Mouse (Mus musculus) hindbrain, embryonic 15.5 days (tissue): Measurements from ENCODE around the gene Hivep3. TPM values are rescaled to one million over a fixed set of nuclear protein-coding genes. Genes with fewer than 3 reads are reported as not detected.

ENCODE experiments used
- ATAC-seq: fragments of 200-750 bp; cut with Nextera tagmentation; 2 replicates; pipeline ENCODE4 v1.8.0; 2017; ENCODE audit warnings: low read depth, moderate number of reproducible peaks, moderate TSS enrichment; ENCODE audit not compliant: low FRiP score
- H3K27ac ChIP-seq: fragments of 300-500 bp; sonication (generic); replicated peaks from 2 replicates; pipeline ENCODE4 v1.5.1; 2015; ENCODE audit warnings: mild to moderate bottlenecking, inconsistent platforms
- H3K27me3 ChIP-seq: fragments of 300-500 bp; sonication (generic); 2 replicates; pipeline ENCODE4 v1.6.1; 2015; ENCODE audit warnings: control low read depth, inconsistent platforms
- H3K36me3 ChIP-seq: fragments of 300-500 bp; sonication (generic); 2 replicates; pipeline ENCODE4 v1.6.1; 2015; ENCODE audit warnings: control low read depth, inconsistent platforms
- H3K4me1 ChIP-seq: fragments of 300-500 bp; sonication (generic); replicated peaks from 2 replicates; pipeline ENCODE4 v1.6.1; 2015; ENCODE audit warnings: control low read depth, inconsistent platforms
- H3K4me2 ChIP-seq: fragments of 300-500 bp; sonication (generic); 2 replicates; pipeline ENCODE4 v1.6.1; 2015; ENCODE audit warnings: moderate library complexity, mild to moderate bottlenecking, inconsistent platforms
- H3K4me3 ChIP-seq: fragments of 300-500 bp; sonication (generic); 2 replicates; pipeline ENCODE4 v1.5.1; 2015; ENCODE audit warnings: mild to moderate bottlenecking, inconsistent platforms
- H3K9ac ChIP-seq: fragments of 300-500 bp; sonication (generic); 2 replicates; pipeline ENCODE4 v1.6.1; 2015; ENCODE audit warnings: inconsistent platforms
- H3K9me3 ChIP-seq: fragments of 300-500 bp; sonication (generic); 2 replicates; pipeline ENCODE4 v1.6.1; 2016; ENCODE audit warnings: control low read depth, inconsistent platforms
- WGBS: fragments of 180-500 bp; shearing (Covaris S2); methylation state at CpG from one replicate; pipeline ENCODE4 v1.1.7; 2015; 5-methylcytosine and 5-hydroxymethylcytosine counted together
- polyA plus RNA-seq: library from polyadenylated mRNA; unstranded; fragments of >200 nt; fragmentation: Nextera tagmentation; extraction: Ambion mirVana; gene quantifications from 2 replicates; pipeline ENCODE4 v1.2.1, GENCODE M21; 2015

Hivep3 gene
- polyA plus RNA-seq, 1 experiment from 2014 or later = 16.5 TPM

GRCm38 (mm10) chr4:119946224-119946887, 212.8 kb downstream of the Hivep3 start:
- Histone ChIP-seq H3K4me1 (peaks cover 12% of the 10 kb centered on the region; the same call in 1 of the 2 replicates), H3K9me3 (peaks cover 6% of the 10 kb centered on the region; the same call in 1 of the 2 replicates), H3K27ac (no peak overlapping the region), H3K9ac (no peak overlapping the region), H3K4me2 (no peak overlapping the region), H3K36me3 (no peaks in the 10 kb centered on the region), H3K27me3 (no peaks in the 10 kb centered on the region), H3K4me3 (no peak overlapping the region)
- WGBS = 46% methylated on average over 3 of the region's 3 CpGs
- no peak for ATAC-seq

GRCm38 (mm10) chr4:119947232-119948162, 213.9 kb downstream of the Hivep3 start:
- 72% methylated on average over 12 of the region's 12 CpGs for WGBS
- Histone ChIP-seq H3K4me2 (no peak overlapping the region), H3K27ac (no peak overlapping the region), H3K4me3 (no peak overlapping the region), H3K36me3 (no peaks in the 10 kb centered on the region), H3K27me3 (no peaks in the 10 kb centered on the region), H3K9me3 (peaks cover 6% of the 10 kb centered on the region; the same call in 1 of the 2 replicates), H3K9ac (no peak overlapping the region), H3K4me1 (peaks cover 12% of the 10 kb centered on the region; the same call in 1 of the 2 replicates)
- 0 out of 2 replicates have a peak, but pooled peaks have one; percentile 43 for ATAC-seq

- Histone ChIP-seq H3K4me1 (peaks cover 12% of the 10 kb centered on the region; the same call in 1 of the 2 replicates), H3K36me3 (no peaks in the 10 kb centered on the region), H3K27ac (no peak overlapping the region), H3K27me3 (no peaks in the 10 kb centered on the region), H3K9ac (no peak overlapping the region), H3K4me3 (no peak overlapping the region), H3K4me2 (no peak overlapping the region), H3K9me3 (peaks cover 6% of the 10 kb centered on the region; the same call in 1 of the 2 replicates)
- no peak for ATAC-seq
- WGBS = 84% methylated on average over 6 of the region's 6 CpGs
Observed at GRCm38 (mm10) chr4:119948406-119948805, 214.8 kb downstream of the Hivep3 start.

- no peaks in the 10 kb centered on the region for H3K36me3 ChIP-seq
- H3K4me2 ChIP-seq = no peak overlapping the region
- no peak for ATAC-seq
- no peaks in the 10 kb centered on the region for H3K27me3 ChIP-seq
- H3K4me1 ChIP-seq = peaks cover 12% of the 10 kb centered on the region; the same call in 1 of the 2 replicates
- no peak overlapping the region for H3K27ac ChIP-seq
- no peak overlapping the region for H3K4me3 ChIP-seq
- peaks cover 6% of the 10 kb centered on the region; the same call in 1 of the 2 replicates for H3K9me3 ChIP-seq
- H3K9ac ChIP-seq = no peak overlapping the region
- WGBS = 77% methylated on average over 12 of the region's 12 CpGs
Observed at GRCm38 (mm10) chr4:119948922-119949614, 215.5 kb downstream of the Hivep3 start.

- 76% methylated on average over 5 of the region's 5 CpGs for WGBS
- Histone ChIP-seq H3K27me3 (no peaks in the 10 kb centered on the region), H3K36me3 (no peaks in the 10 kb centered on the region), H3K9me3 (0 out of 2 replicates have a peak, but pooled peaks cover 3% of the 10 kb centered on the region), H3K4me2 (no peak overlapping the region), H3K4me3 (no peak overlapping the region), H3K9ac (no peak overlapping the region), H3K27ac (no peak overlapping the region), H3K4me1 (peaks cover 12% of the 10 kb centered on the region; the same call in 1 of the 2 replicates)
- ATAC-seq = no peak
Observed at GRCm38 (mm10) chr4:119950181-119950580, 216.6 kb downstream of the Hivep3 start.

GRCm38 (mm10) chr4:119951081-119951480, 217.5 kb downstream of the Hivep3 start:
- H3K4me3 ChIP-seq = no peak overlapping the region
- peaks cover 12% of the 10 kb centered on the region; the same call in 1 of the 2 replicates for H3K4me1 ChIP-seq
- H3K27me3 ChIP-seq = no peaks in the 10 kb centered on the region
- H3K9ac ChIP-seq = no peak overlapping the region
- WGBS = 62% methylated on average over 1 of the region's 1 CpGs
- H3K36me3 ChIP-seq = no peaks in the 10 kb centered on the region
- ATAC-seq = no peak
- no peak overlapping the region for H3K27ac ChIP-seq
- H3K4me2 ChIP-seq = no peak overlapping the region
- H3K9me3 ChIP-seq = no peaks in the 10 kb centered on the region

GRCm38 (mm10) chr4:119955008-119955407, 221.4 kb downstream of the Hivep3 start:
- Histone ChIP-seq H3K4me2 (no peak overlapping the region), H3K4me1 (no peaks in the 10 kb centered on the region; the same call in 1 of the 2 replicates), H3K36me3 (no peaks in the 10 kb centered on the region), H3K4me3 (no peak overlapping the region), H3K27ac (no peak overlapping the region), H3K27me3 (no peaks in the 10 kb centered on the region), H3K9ac (no peak overlapping the region), H3K9me3 (no peaks in the 10 kb centered on the region)
- WGBS = 90% methylated on average over 7 of the region's 7 CpGs
- no peak for ATAC-seq

- Histone ChIP-seq H3K4me1 (peaks cover 4% of the 10 kb centered on the region; the same call in 1 of the 2 replicates), H3K9me3 (no peaks in the 10 kb centered on the region), H3K9ac (no peak overlapping the region), H3K27ac (no peak overlapping the region), H3K36me3 (no peaks in the 10 kb centered on the region), H3K27me3 (no peaks in the 10 kb centered on the region), H3K4me3 (no peak overlapping the region), H3K4me2 (no peak overlapping the region)
- WGBS = 87% methylated on average over 2 of the region's 2 CpGs
- ATAC-seq = no peak
Observed at GRCm38 (mm10) chr4:119957970-119958369, 224.4 kb downstream of the Hivep3 start.

GRCm38 (mm10) chr4:119959293-119959692, 225.7 kb downstream of the Hivep3 start:
- Histone ChIP-seq H3K9me3 (no peaks in the 10 kb centered on the region), H3K9ac (no peak overlapping the region), H3K4me1 (peaks cover 4% of the 10 kb centered on the region; the same call in 1 of the 2 replicates), H3K36me3 (no peaks in the 10 kb centered on the region), H3K27ac (no peak overlapping the region), H3K4me2 (no peak overlapping the region), H3K27me3 (no peaks in the 10 kb centered on the region), H3K4me3 (no peak overlapping the region)
- 75% methylated on average over 7 of the region's 7 CpGs for WGBS
- ATAC-seq = no peak

GRCm38 (mm10) chr4:119959873-119960272, 226.3 kb downstream of the Hivep3 start:
- Histone ChIP-seq H3K36me3 (no peaks in the 10 kb centered on the region), H3K27ac (no peak overlapping the region), H3K4me2 (no peak overlapping the region), H3K4me3 (no peak overlapping the region), H3K9ac (no peak overlapping the region), H3K9me3 (no peaks in the 10 kb centered on the region), H3K4me1 (peaks cover 4% of the 10 kb centered on the region; the same call in 1 of the 2 replicates), H3K27me3 (no peaks in the 10 kb centered on the region)
- 71% methylated on average over 1 of the region's 1 CpGs for WGBS
- ATAC-seq = no peak

GRCm38 (mm10) chr4:119960523-119960922, 226.9 kb downstream of the Hivep3 start:
- Histone ChIP-seq H3K27ac (no peak overlapping the region), H3K9ac (no peak overlapping the region), H3K4me3 (no peak overlapping the region), H3K9me3 (no peaks in the 10 kb centered on the region), H3K36me3 (no peaks in the 10 kb centered on the region), H3K4me2 (no peak overlapping the region), H3K4me1 (peaks cover 4% of the 10 kb centered on the region; the same call in 1 of the 2 replicates), H3K27me3 (no peaks in the 10 kb centered on the region)
- WGBS = 74% methylated on average over 6 of the region's 6 CpGs
- peak; percentile 42; the same call in 1 of the 2 replicates for ATAC-seq
